ENCODE assay signal across 13 mouse cellular contexts in genomic region chr13:40736107-40736780, GRCm38 (mm10). TPM values are rescaled to one million over a fixed set of nuclear protein-coding genes. Genes with fewer than 3 reads are reported as not detected.
A peak's percentile ranks its signal among the peaks of the same experiment; 100 is the strongest.
DNase-seq lines count a peak whose midpoint lies in the region; ATAC-seq lines count a peak whose summit lies in the region.
"Had no signal": no experiment of that assay in that cellular context is flagged by ENCODE, and none has a peak within 500 bp of the region (broad histone marks: within the 10 kb centered on the region; RNA-seq: fewer than 3 reads in every experiment).

No protein-coding gene starts in this region.

- peak overlapping the region; percentile 17 for H3K4me3 ChIP-seq in lung, embryonic 15.5 days
- H3K4me3 ChIP-seq in intestine, embryonic 14.5 days (ENCODE audit: low read depth, low read length) = 0 out of 2 replicates have a peak overlapping the region, but pooled peaks have one; percentile 0
- no peak overlapping the region for H3K4me3 ChIP-seq in neural tube, embryonic 15.5 days (replicated peaks)
- H3K4me3 ChIP-seq: layer of hippocampus, adult 2 months had no signal

- H3K4me2 ChIP-seq in lung, embryonic 15.5 days = peak overlapping the region; percentile 43; the same call in 1 of the 2 replicates
- H3K4me2 ChIP-seq in intestine, embryonic 14.5 days (ENCODE audit: low read length) = no peak overlapping the region
- H3K4me2 ChIP-seq in neural tube, embryonic 15.5 days = peak overlapping the region; percentile 17; the same call in 1 of the 2 replicates

- peak; percentile 75 for DNase-seq in heart, adult 11 months
- DNase-seq in heart, adult 8-10 months (ENCODE audit: low spot score) = no peak
- no peak for DNase-seq in lung, postnatal 4 days
- DNase-seq in intestine, embryonic 14.5 days (ENCODE audit: low spot score) = no peak
- DNase-seq in right cerebral cortex, postnatal 10 days (ENCODE audit: low spot score in 2 of 2) = no peak
- no peak for DNase-seq in ovary, adult 18-20 months (ENCODE audit: low spot score)
- DNase-seq: cerebellum, adult 11-12 months; thymus, adult 18-20 months had no signal

- H3K27me3 ChIP-seq in lung, embryonic 15.5 days = peaks cover 100% of the 10 kb centered on the region
- H3K27me3 ChIP-seq in intestine, embryonic 14.5 days (replicated peaks; ENCODE audit: control insufficient read depth, insufficient read depth, low read length) = peaks cover 98% of the 10 kb centered on the region
- peaks cover 83% of the 10 kb centered on the region for H3K27me3 ChIP-seq in neural tube, embryonic 15.5 days (replicated peaks)

- no peaks in the 10 kb centered on the region for H3K36me3 ChIP-seq in lung, embryonic 15.5 days
- H3K36me3 ChIP-seq in intestine, embryonic 14.5 days (ENCODE audit: control insufficient read depth, insufficient read depth, low read length) = no peaks in the 10 kb centered on the region
- H3K36me3 ChIP-seq in neural tube, embryonic 15.5 days = no peaks in the 10 kb centered on the region

- H3K9ac ChIP-seq in lung, embryonic 15.5 days = no peak overlapping the region
- no peak overlapping the region for H3K9ac ChIP-seq in intestine, embryonic 14.5 days (ENCODE audit: low read length)
- H3K9ac ChIP-seq in neural tube, embryonic 15.5 days (replicated peaks) = no peak overlapping the region

- H3K4me1 ChIP-seq in lung, embryonic 15.5 days = peaks cover 33% of the 10 kb centered on the region
- 0 out of 2 replicates have a peak, but pooled peaks cover 8% of the 10 kb centered on the region for H3K4me1 ChIP-seq in intestine, embryonic 14.5 days (replicated peaks; ENCODE audit: control insufficient read depth, insufficient read depth, low read length)
- H3K4me1 ChIP-seq in neural tube, embryonic 15.5 days = peaks cover 41% of the 10 kb centered on the region

- H3K9me3 ChIP-seq in lung, embryonic 15.5 days = no peaks in the 10 kb centered on the region
- H3K9me3 ChIP-seq in intestine, embryonic 14.5 days (ENCODE audit: control insufficient read depth, low read length) = no peaks in the 10 kb centered on the region
- no peaks in the 10 kb centered on the region for H3K9me3 ChIP-seq in neural tube, embryonic 15.5 days (replicated peaks)

- H3K27ac ChIP-seq in lung, embryonic 15.5 days = no peak overlapping the region
- H3K27ac ChIP-seq in intestine, embryonic 14.5 days (ENCODE audit: low read depth) = no peak overlapping the region
- H3K27ac ChIP-seq in neural tube, embryonic 15.5 days (replicated peaks) = no peak overlapping the region
- H3K27ac ChIP-seq: layer of hippocampus, adult 2 months; macrophage had no signal

- ATAC-seq in lung, embryonic 15.5 days (ENCODE audit: borderline replicate concordance, extremely low read depth, low FRiP score, low TSS enrichment) = no peak
- ATAC-seq in intestine, embryonic 14.5 days (replicated peaks; ENCODE audit: low FRiP score, low TSS enrichment, low read depth) = no peak
- ATAC-seq in neural tube, embryonic 15.5 days (ENCODE audit: low FRiP score) = no peak
- ATAC-seq: activated CD4-positive, CD25-positive, alpha-beta regulatory T cell, adult 4 months had no signal

- WGBS in lung, embryonic 15.5 days = 19% methylated on average over 19 of the region's 19 CpGs
- 14% methylated on average over 19 of the region's 19 CpGs for WGBS in intestine, embryonic 14.5 days
- 15% methylated on average over 19 of the region's 19 CpGs for WGBS in neural tube, embryonic 15.5 days

RNA-seq across cellular contexts. Expression of gene Tfap2a, which starts 1.9 kb away (rescaled TPM):
- under 1 TPM in 3 of 4 experiments, not detected in 1; 0.09 to 0.19 (median 0.16) TPM for total RNA-seq in heart, adult 8-10 months (2022)
- polyA plus RNA-seq in lung, embryonic 15.5 days (2015; fragmentation: Nextera tagmentation; extraction: Ambion mirVana) = 0.20 and 0.38 TPM in 2 replicates
- 0.31 and 0.32 TPM in 2 replicates for polyA plus RNA-seq in intestine, embryonic 14.5 days (2014; fragmentation: Nextera tagmentation; extraction: Ambion mirVana)
- 5.5 and 6.5 TPM in 2 replicates for polyA plus RNA-seq in neural tube, embryonic 15.5 days (2015; fragmentation: Nextera tagmentation; extraction: Ambion mirVana)
- polyA plus RNA-seq: activated CD4-positive, CD25-positive, alpha-beta regulatory T cell, adult 4 months had no signal
